ENCODE assay signal across 8 mouse cellular contexts in the genomic region with DNA sequence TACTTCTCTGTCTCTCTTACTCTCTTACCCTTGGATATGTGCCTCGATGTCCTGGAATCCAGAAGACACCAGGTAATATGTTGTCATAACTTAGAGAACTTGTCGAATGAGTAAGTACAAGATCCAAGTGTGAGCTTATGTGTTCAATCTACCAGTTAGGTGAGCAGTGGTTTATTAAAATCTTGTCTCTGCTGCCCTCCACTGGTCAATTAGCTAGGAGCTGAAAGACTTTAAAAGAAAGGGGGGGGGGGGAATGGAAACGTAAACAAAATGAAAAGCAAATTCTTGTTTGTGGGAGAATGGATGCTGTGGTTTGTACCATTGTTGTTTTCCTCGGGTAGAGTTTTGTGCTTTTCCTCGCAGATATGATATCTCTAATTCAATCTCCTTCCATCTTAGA. TPM values are rescaled to one million over a fixed set of nuclear protein-coding genes. Genes with fewer than 3 reads are reported as not detected.
A peak's percentile ranks its signal among the peaks of the same experiment; 100 is the strongest.
DNase-seq lines count a peak whose midpoint lies in the region; ATAC-seq and TF ChIP-seq lines count a peak whose summit lies in the region.

No protein-coding gene starts in this region.

- H3K27me3 ChIP-seq in kidney, adult 2 months (replicated peaks; ENCODE audit: control insufficient read depth, insufficient read depth, low read length) = no peaks in the 10 kb centered on the region
- no peaks in the 10 kb centered on the region for H3K27me3 ChIP-seq in kidney, embryonic 14.5 days (ENCODE audit: control insufficient read depth, insufficient read depth, low read length)

- H3K4me2 ChIP-seq in kidney, embryonic 14.5 days (replicated peaks; ENCODE audit: low read depth, low read length) = no peak overlapping the region

- 21% methylated on average over 5 of the region's 5 CpGs for whole genome bisulfite sequencing in kidney, adult 2 months
- 40% methylated on average over 5 of the region's 5 CpGs for WGBS in kidney, embryonic 14.5 days

- H3K36me3 ChIP-seq in kidney, adult 2 months (ENCODE audit: control insufficient read depth, insufficient read depth, low read length) = no peaks in the 10 kb centered on the region
- no peaks in the 10 kb centered on the region for H3K36me3 ChIP-seq in kidney, embryonic 14.5 days (ENCODE audit: control insufficient read depth, insufficient read depth, low read length)

- H3K4me3 ChIP-seq in kidney, adult 2 months (ENCODE audit: insufficient read depth, low read depth, low read length) = no peak overlapping the region
- H3K4me3 ChIP-seq in kidney, embryonic 14.5 days (ENCODE audit: low read length) = no peak overlapping the region

- H3K9me3 ChIP-seq in kidney, embryonic 14.5 days (ENCODE audit: control insufficient read depth, low read length) = no peaks in the 10 kb centered on the region

- peak; percentile 63 for DNase-seq in kidney, adult 2 months
- DNase-seq in 416B (ENCODE audit: low read depth) (peak; percentile 76), NIH3T3 (ENCODE audit: low read depth) (peak; percentile 94)
- DNase-seq in cerebellum, postnatal 25 days = peak; percentile 19 to 73
- peak; percentile 58 to 75 for DNase-seq in kidney, postnatal 36 days
- DNase-seq in right cerebral cortex, postnatal 14 days = peak; percentile 55
- no peak for DNase-seq in urinary bladder, postnatal 36 days (ENCODE audit: low spot score in 2 of 2)

- no peak overlapping the region for H3K9ac ChIP-seq in kidney, embryonic 14.5 days (ENCODE audit: low read depth, low read length)

- ATAC-seq in kidney, embryonic 14.5 days (ENCODE audit: low FRiP score, low TSS enrichment) = no peak

- no peak for TF ChIP-seq POLR2A in kidney, adult 2 months (IDR thresholded peaks at IDR 0.05; ENCODE audit: low read depth, low read length)

- no peaks in the 10 kb centered on the region for H3K4me1 ChIP-seq in kidney, adult 2 months (ENCODE audit: control insufficient read depth, insufficient read depth, low read length)
- no peaks in the 10 kb centered on the region for H3K4me1 ChIP-seq in kidney, embryonic 14.5 days (ENCODE audit: control insufficient read depth, insufficient read depth, low read length)

- TF ChIP-seq CTCF in kidney, adult 2 months (conservative IDR thresholded peaks at IDR 0.05; ENCODE audit: insufficient read depth, insufficient read length, low read depth, low read length) = 0 out of 2 replicates have a peak, but pooled peaks have one; percentile 10

- H3K27ac ChIP-seq in kidney, adult 2 months (ENCODE audit: insufficient read depth, low read depth, low read length) = no peak overlapping the region
- no peak overlapping the region for H3K27ac ChIP-seq in kidney, embryonic 14.5 days (ENCODE audit: low read depth, low read length)

RNA-seq across cellular contexts. Expression of a gene that starts 32.4 kb away (rescaled TPM):
- polyA plus RNA-seq in kidney, adult 2 months (2012; rRNA removed) = 0.26 and 0.38 TPM in 2 replicates
- 0.14 and 0.21 TPM in 2 replicates for polyA plus RNA-seq in kidney, embryonic 14.5 days (2014; fragmentation: Nextera tagmentation; extraction: Ambion mirVana)

RNA-seq across cellular contexts. Expression of a gene that starts 46.8 kb away (rescaled TPM):
- 8.9 and 10.6 TPM in 2 replicates for polyA plus RNA-seq in kidney, adult 2 months (2012; rRNA removed)
- polyA plus RNA-seq in kidney, embryonic 14.5 days (2014; fragmentation: Nextera tagmentation; extraction: Ambion mirVana) = 2.4 and 4.2 TPM in 2 replicates

Comparison
In these comparisons a context has a peak if more than half of its experiments do, and no peak if none do; other contexts are left out.
1. DNase-seq: peak in kidney, adult 2 months (single experiment), 416B (single experiment), NIH3T3 (single experiment), cerebellum, postnatal 25 days (2 of 2), kidney, postnatal 36 days (2 of 2) and right cerebral cortex, postnatal 14 days (single experiment); none in urinary bladder, postnatal 36 days (0 of 2).